Mouse (Mus musculus) liver, embryonic 14.5 days (tissue): ENCODE data around the gene Hoxa7.

Source experiments
- CTCF ChIP-seq: IDR thresholded peaks from 2 replicates; pipeline ENCODE4 v1.5.1; 2016; ENCODE audit warnings: antibody characterized with exemption, low read depth, control low read depth
- EP300 ChIP-seq: IDR thresholded peaks from 2 replicates; pipeline ENCODE4 v1.6.1; 2016; ENCODE audit warnings: antibody characterized with exemption, low read depth

- TF ChIP-seq CTCF (no peak), EP300 (no peak)
Observed at GRCm38 (mm10) chr6:52247766-52248637, 26.3 kb upstream of the Hoxa7 start.
